Mouse (Mus musculus) 3134 (cell line): Measurements from ENCODE around the gene Cd59a.
"Not testable (repeated sequence)": the region's sequence is repeated elsewhere in the genome, so short reads cannot be mapped to it uniquely, and the experiment has no call there.

Experiments used
- DNase-seq: peaks from one replicate; pipeline ENCODE4 v3.0.0-alpha.2; 2011; ENCODE audit warnings: low spot score; ENCODE audit not compliant: insufficient read length; ENCODE audit errors: extremely low read depth

Gene Cd59a

DNA sequence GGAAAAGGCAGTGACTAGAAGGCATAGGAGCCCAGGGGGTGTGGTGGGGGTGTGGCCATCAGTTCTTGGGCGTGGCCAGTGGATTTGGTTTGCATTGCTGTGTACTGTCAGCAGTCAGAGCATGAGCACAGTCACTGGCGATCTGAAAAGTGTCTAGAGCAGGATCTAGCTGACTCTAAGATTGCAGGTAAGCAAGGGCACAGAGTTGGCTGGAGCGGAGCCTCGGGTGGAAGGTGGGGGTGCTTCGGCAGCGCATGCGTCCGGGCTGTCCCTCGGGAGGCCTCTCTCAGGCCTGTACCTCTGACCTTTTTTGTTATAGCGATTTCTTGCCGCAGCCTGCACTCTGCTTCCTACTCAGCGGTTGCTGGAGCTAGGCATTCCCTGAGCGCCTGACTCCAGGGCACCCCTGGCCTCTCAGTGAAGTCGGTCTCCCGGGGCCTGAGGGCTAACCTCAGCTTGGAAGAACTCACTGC lies at the start of gene Cd59a:
Gene Cd59a, plus strand, starts transcription at position 61 of the 473 bp plus-strand sequence.
- DNase-seq, result peak; percentile 83

DNA sequence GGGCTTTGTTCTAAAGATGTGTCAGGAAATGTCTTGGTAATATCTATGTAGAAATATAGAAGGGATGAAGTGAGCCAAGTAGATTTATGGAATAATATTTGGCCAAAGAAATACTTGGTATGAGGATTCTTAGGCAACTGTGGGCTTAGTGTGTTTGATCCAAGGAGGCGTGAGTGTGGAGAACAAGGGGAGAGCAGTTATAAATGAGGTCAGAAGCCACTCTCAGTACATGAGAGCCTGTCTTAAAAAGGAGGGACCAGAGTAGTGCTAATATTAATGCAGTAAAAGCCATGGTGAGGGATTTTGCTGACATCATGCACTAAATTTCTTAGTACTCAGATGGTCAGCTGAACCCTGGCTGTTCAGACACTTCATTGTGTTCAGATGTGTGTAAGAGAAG lies 37.2 kb upstream of the Cd59a start:
- DNase-seq, result no peak

GRCm38 (mm10) chr2:104058954-104059353 lies 36.6 kb upstream of the Cd59a start:
- DNase-seq, result no peak

DNA sequence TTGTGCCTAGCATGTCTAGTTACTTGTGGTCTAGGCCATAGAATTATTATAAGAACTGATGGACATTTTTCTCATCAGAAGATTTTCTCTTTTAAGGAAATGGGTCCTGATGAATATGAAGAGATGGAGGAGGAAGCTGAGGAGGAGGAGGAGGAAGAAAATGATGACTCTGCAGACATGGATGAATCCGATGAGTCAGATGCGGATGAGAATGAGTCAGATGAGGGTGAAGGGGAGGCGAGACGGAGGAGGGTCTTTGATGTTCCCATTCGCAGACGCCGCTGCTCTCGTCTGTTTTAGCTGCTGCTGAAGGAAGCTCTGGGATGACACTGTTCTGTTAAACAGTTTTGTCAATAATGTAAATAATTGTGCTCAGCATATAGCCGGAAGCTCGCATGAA lies 35.8 kb upstream of the Cd59a start:
- no peak for DNase-seq

GRCm38 (mm10) chr2:104060996-104061395 lies 34.6 kb upstream of the Cd59a start:
- DNase-seq, result no peak

DNA sequence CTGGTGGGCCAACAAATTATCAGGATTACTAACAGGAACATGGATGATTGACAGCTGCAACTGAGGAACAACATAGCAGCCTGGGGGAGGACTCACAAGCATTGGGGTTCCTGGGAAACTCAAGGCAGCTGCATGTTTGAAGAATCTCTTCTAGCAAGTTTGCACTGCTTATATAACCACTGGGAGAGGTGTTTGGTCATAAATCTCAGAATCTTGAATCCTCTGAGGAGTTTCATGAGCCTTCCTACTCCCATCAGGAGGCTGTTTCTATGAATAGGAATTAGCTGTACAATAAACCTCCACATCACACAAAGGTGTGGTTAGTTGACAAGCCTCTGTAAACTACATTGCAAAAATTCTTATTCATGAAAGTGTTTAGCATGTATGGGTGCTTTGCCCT lies 32.9 kb upstream of the Cd59a start:
- DNase-seq, result no peak

- DNase-seq, result no peak
Measured at GRCm38 (mm10) chr2:104064152-104064551, 31.4 kb upstream of the Cd59a start.

GRCm38 (mm10) chr2:104065526-104065925 lies 30.1 kb upstream of the Cd59a start, which contains the start of gene Gm10912:
Gene Gm10912, plus strand, starts transcription at chr2:104065826.
- DNase-seq, result not testable (repeated sequence)

DNA sequence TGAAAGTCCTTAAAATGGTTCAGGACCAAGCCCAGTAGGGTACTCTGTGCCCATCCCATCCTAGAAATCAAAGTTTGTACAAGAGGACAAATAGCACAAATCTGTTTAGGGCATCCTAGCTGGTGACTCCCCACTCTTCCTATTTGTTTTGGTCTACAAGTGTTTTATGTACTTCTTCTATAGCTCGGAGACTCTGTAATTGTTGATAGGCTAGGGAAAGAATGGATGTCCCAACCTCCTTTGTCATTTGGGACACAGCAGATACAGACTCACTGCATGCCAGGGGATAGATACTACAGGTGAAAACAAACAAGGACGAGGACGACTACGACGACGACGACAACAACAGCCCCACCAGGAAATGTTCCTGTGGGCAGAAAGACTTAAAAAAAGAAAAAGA lies 27.2 kb upstream of the Cd59a start, which contains the start of gene Gm10799:
Gene Gm10799, minus strand, starts transcription at position 101 of the 400 bp plus-strand sequence.
- not testable (repeated sequence) for DNase-seq

GRCm38 (mm10) chr2:104069704-104070185 lies 25.9 kb upstream of the Cd59a start, which contains the start of gene Cd59b:
Gene Cd59b, plus strand, starts transcription at chr2:104069849.
- DNase-seq, result peak; percentile 32

DNA sequence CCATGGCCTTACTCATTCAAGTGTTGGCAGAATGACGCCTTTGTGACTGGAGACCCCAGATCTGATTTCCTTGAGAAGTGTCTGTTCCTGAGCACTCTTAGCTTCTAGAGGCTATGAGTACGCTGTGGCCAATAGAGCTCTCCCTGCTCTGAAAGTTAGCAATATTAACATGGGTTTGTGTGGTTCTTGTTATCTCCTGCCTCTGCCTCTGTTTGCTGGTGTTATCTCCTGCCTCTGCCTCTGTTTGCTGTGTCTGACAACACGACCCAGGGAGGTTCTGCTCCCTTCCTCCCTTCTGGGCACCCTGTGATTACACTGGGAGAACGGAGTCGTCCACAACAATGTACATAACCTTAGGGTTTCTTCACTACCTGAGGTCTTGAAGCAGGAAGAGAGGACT lies 17.3 kb upstream of the Cd59a start:
- not testable (repeated sequence) for DNase-seq

GRCm38 (mm10) chr2:104081436-104082050 lies 14.1 kb upstream of the Cd59a start:
- DNase-seq, result not testable (repeated sequence)

DNA sequence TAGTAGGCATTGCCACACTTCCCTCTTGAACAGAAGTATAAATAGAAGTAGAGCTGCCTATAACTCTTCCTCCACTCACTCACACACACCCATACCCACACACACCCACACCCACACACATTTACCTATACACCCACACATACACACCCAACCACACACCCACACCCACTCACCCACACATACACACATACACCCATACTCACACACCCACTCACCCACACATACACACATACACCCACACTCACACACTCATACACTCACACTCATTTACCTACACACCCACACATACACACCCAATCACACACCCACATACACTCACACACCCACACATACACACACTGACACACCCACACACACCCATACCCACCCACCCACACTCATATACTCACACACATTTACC lies 13.1 kb upstream of the Cd59a start:
- no peak for DNase-seq

DNA sequence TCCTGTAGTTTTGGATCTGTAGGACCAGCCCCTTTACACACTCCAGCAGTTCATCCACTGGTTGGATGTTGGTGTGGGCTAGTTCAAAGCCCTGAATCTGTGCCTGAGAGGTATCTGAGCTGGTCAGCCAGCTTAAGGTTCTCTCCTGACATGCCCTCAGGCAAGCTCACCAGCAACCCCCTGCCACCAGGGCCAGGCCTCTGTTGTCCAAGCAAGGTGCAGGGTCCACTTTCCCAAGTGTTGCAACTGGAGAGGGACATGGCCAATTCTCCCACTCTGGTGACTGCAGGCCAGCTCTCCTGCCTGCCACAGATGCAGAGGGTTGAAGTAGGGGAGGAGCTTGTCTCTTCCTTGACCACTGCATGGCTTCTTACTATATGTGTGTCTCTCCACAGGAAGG lies 11.6 kb upstream of the Cd59a start:
- DNase-seq, result not testable (repeated sequence)

- not testable (repeated sequence) for DNase-seq
Measured at GRCm38 (mm10) chr2:104087562-104087961, 8.0 kb upstream of the Cd59a start.

GRCm38 (mm10) chr2:104093305-104093704 lies 2.3 kb upstream of the Cd59a start:
- DNase-seq, result no peak

- no peak for DNase-seq
Measured at GRCm38 (mm10) chr2:104096256-104096655, 655 bp downstream of the Cd59a start.

DNA sequence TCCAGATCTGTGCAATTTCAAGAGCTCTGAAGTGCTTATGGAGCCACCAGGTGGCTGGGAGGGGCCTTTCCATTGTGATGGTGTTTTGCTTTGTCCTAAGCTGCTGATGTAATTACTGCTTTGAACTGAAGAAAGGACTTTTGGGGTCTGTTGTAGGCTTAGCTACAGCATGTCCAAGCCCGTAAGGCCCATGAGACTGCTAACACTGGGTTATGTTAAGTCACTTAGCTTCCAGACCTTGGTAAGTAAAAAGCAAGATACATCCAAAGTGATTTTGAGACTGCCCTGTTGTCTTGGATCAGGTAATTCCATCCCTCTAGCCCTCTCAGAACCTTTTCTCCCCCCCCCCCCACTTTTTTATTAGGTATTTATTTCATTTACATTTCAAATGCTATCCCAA lies 1.2 kb downstream of the Cd59a start:
- not testable (repeated sequence) for DNase-seq

DNA sequence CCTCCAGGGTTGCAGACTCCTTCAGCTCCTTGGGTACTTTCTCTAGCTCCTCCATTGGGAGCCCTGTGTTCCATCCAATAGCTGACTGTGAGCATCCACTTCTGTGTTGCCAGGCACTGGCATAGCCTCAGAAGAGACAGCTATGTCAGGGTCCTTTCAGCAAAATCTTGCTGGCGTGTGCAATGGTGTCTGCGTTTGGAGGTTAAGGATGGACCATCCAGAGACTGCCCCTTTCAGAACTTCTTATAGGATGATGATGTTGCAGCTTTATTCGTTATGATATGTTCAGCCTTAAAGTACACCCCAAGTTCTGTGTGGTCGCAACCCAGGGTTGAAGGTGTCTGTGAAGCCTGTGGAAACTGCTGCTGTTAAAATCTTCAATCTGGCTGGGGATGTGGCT lies 1.8 kb downstream of the Cd59a start:
- DNase-seq, result not testable (repeated sequence)

- DNase-seq, result no peak
Measured at GRCm38 (mm10) chr2:104098529-104099230, 3.1 kb downstream of the Cd59a start.

- DNase-seq, result no peak
Measured at GRCm38 (mm10) chr2:104099231-104099585, 3.6 kb downstream of the Cd59a start.

GRCm38 (mm10) chr2:104099946-104100345 lies 4.3 kb downstream of the Cd59a start:
- no peak for DNase-seq
